Mouse (Mus musculus) embryonic fibroblast, embryonic 13.5 days (primary cell): ENCODE measurements around the gene Akr1d1. TPM values are rescaled to one million over a fixed set of nuclear protein-coding genes. Genes with fewer than 3 reads are reported as not detected.

ENCODE experiments used
- H3K27ac ChIP-seq: 2 replicates; pipeline ENCODE4 v1.5.1; 2012; ENCODE audit warnings: low read length, control low read depth, inconsistent platforms; ENCODE audit not compliant: insufficient read depth
- H3K4me1 ChIP-seq: 2 replicates; pipeline ENCODE4 v1.6.1; 2011; ENCODE audit warnings: low read length; ENCODE audit not compliant: control insufficient read depth, insufficient read depth
- H3K4me3 ChIP-seq: 2 replicates; pipeline ENCODE4 v1.5.1; 2011; ENCODE audit warnings: mild to moderate bottlenecking, control low read depth, low read length; ENCODE audit not compliant: insufficient read depth
- CTCF ChIP-seq: IDR thresholded peaks from 2 replicates; pipeline ENCODE4 v1.5.1; 2011; ENCODE audit warnings: mild to moderate bottlenecking, control low read depth, low read length, moderate library complexity, borderline replicate concordance; ENCODE audit not compliant: insufficient read depth
- POLR2A ChIP-seq: IDR thresholded peaks from 2 replicates; pipeline ENCODE4 v1.6.1; 2011; ENCODE audit warnings: low read depth, mild to moderate bottlenecking, control low read depth, low read length, moderate library complexity
- polyA plus RNA-seq: library from polyadenylated mRNA; stranded (reverse); fragments of >200 nt; gene quantifications from 2 replicates; pipeline ENCODE4 v1.2.4, GENCODE M21; 2011; ENCODE audit warnings: low read depth; ENCODE audit not compliant: missing spikeins, insufficient read length

The Akr1d1 gene
- polyA plus RNA-seq, 1 experiment = not detected

DNA sequence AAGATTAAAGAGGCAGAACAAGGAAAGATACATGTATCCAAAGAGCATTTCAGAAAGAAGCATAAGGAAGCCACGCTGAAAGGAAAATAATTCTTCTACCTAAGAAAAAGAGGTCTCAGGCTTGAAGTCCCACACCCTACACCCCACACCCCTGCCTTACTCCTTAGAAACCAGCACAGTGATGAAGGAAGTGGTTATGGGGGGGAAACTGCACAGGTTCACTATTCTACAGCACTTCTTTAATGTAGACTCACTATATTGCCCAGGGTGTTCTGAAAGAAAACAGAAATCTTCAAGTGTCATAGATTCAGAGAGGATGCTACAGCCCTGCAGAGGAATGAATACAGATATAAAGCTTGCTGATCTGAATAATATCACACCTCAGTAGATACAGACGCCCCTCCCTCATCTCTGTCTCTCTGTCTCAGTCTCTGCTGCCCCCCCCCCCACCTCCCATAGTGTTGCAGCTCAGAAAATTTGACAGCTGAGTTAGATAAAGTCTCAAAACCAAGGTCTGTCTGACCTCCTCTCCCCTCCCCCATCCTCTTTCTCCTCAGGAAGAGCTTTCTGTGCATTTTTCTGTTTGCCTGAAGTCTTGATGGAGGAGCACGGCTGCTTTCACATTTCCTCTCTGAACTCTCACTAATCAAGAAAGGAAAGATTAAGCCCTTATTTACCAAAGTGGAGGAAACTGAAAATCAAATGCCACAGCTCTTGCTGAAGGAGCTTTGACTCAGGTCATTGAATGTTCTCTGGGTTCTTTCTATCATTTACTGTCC is 77.7 kb downstream of the Akr1d1 start:
- Histone ChIP-seq H3K27ac (no peak overlapping the region), H3K4me3 (no peak overlapping the region), H3K4me1 (no peaks in the 10 kb centered on the region)
- no peak for TF ChIP-seq CTCF
- no peak for TF ChIP-seq POLR2A

DNA sequence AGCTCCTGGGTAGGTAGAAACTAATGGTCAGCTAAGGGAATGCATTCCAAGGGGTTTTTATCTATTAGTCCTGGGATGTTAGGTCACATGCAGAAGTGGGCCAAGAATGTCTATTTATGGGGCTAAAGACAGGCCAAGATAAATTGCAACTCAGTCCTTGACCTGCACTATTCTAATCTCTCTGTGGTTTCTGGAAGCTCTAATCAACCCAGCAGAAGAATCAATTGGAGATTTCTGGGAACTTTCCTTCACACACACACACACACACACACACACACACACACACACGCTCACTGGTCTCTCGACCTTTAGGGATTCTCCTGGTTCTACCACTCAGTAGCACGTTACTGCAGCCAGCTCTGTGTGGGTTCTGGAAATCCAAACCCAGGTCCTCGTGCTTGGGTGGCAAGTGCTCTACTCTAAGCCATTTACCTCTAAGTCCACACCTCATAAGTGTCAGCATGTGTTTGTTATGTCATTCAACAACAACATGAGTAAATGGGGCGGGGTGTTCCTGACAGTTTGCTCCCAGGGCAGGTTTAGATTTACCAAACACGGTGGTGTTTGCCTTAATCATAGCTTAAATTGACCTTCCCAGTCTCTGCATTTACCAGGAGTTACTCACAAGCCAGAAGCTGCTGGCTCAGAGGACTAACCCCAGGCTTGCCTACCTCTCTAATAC is 82.8 kb downstream of the Akr1d1 start:
- Histone ChIP-seq H3K27ac (no peak overlapping the region), H3K4me1 (no peaks in the 10 kb centered on the region), H3K4me3 (no peak overlapping the region)
- TF ChIP-seq CTCF (no peak), POLR2A (no peak)

DNA sequence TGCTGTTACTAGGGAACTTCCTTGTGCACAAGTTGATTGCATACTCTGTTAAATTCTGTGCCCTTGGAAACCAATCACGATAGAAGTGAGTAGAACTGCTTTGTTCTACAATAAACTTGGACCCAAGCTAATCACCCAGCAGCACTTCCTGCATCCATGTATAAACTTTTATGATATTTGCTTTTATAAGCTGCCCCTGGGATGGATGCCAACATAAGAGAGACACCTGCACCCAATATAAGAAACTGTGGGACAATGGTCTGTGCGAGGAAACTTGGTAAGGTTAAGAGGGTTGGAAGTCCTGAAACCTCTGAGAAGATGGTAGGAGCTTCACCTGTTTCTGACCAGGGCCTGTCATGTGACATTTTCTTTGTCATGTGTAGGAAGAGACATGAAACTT is 85.5 kb downstream of the Akr1d1 start:
- TF ChIP-seq POLR2A = no peak
- TF ChIP-seq CTCF = no peak
- H3K4me3 ChIP-seq = no peak overlapping the region
- H3K4me1 ChIP-seq = peaks cover 3% of the 10 kb centered on the region; the same call in 1 of the 2 replicates
- H3K27ac ChIP-seq = no peak overlapping the region

DNA sequence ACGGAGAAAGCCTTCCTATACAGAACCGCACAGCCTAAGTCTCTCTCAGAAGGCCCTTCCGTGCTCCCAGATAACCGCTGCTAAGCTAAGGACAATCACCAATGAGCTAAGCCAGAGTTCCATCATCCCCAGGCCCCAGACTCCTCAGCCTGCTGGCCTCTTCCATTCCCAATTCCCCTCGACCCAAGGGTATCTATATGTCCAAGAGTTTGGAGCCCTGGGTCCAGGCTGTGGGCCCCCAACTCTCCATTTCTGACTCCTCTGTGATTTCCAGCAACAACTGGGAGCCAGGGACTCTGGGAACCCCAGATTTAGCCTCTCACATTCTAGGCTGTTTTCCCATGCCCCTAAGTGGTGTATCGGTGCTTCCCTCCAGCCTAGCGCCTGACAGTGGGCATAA is 86.2 kb downstream of the Akr1d1 start:
- Histone ChIP-seq H3K4me3 (no peak overlapping the region), H3K27ac (no peak overlapping the region), H3K4me1 (peaks cover 3% of the 10 kb centered on the region; the same call in 1 of the 2 replicates)
- TF ChIP-seq POLR2A (no peak), CTCF (no peak)

DNA sequence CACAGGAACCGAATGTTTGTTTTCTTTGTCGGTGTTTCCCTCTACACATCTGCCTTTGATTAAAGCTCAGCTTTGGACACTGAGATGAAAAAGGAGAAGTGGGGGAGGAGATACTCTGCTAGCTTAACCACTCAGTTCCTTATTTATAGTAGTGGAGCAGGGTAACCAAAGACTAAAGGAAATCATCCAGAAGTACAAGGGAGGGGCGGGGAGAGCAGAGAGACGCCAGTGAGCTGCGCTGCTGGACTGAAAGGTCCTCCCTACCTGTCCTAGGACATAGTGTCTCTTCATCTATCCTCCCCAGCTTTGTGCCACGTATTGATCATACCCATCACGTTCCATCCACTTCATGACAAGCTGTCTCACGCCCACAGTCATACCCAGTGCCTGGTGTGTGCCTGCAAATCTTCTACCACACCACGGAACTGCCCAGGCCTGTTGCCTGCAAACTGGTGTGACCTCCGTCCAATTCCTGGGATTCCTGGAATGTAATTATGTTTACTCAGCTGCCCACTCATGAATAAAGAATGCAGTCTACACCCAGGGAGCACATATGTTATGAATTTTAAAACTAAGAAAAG is 87.5 kb downstream of the Akr1d1 start:
- Histone ChIP-seq H3K4me1 (peaks cover 6% of the 10 kb centered on the region), H3K27ac (peak overlapping the region; percentile 96), H3K4me3 (no peak overlapping the region)
- TF ChIP-seq CTCF = no peak
- TF ChIP-seq POLR2A = no peak

Other genes starting within 250 kb of the Akr1d1 start
- gene Dgki, start 230.0 kb upstream of the Akr1d1 start, polyA plus RNA-seq = 0.25 and 0.33 TPM in 2 replicates
- 55.0 and 62.8 TPM in 2 replicates for gene Creb3l2, start 88.0 kb upstream of the Akr1d1 start, polyA plus RNA-seq